Mouse (Mus musculus) layer of hippocampus, adult 11-12 months (tissue): Measurements from ENCODE around the gene Dnah3.

Experiments
- DNase-seq: peaks from one replicate; pipeline ENCODE4 v3.0.0; 2022; ENCODE audit warnings: low spot score

Dnah3 gene

DNA sequence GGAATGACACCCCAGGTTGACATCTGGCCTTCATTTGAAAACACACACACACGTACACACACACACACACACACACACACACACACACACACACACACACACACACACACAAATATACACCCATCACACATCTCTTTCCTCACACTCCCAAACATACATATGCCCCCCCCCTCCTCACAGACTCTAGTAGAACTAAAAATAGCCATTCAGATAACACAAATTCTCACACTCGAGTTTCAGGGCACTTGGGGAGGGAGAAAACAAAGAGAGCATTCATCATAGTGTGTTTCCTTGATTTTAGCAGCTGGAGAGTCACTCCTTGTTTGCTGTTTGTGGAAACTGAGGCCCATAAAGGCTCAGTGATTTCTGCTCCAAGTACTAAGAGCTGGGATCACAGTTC, 41.1 kb downstream of the Dnah3 start:
- DNase-seq, result no peak

DNA sequence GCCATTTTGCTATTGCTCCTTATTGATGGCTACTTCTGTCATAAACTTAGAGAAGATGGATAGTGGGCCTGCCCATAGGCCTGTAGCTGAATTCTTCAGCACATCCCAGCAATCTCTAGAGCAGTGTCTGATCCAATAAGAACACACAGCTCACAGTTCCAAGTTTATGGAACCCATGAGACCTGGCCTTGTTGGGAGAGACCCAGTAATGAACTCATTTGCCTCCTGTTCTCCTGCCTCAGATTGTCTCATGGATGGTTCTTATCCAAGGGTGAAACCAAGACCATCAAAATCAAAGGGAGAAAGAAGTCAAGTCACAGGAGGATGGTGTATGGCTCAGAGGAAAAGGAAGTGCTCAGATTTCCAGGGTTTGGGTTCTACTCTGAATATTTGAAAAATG, 44.6 kb downstream of the Dnah3 start:
- no peak for DNase-seq

DNA sequence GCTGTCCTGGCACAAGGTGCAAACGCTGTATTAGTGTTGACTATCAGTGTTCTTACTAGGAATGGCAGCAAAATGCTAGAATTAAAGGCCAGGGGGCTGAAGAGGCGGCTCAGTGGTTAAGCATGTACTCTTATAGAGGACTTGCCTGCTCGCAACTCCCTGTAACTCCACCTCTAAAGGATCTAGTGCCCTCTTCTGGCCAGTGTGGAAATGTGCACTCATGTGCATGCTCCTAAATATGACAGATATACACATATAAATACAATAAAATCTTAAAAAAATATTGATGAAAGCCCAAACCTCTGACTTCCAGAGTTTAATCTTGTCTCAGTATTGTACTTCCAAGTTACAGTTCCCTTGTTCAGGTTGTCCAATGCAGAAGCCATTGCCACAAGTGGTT, 51.1 kb downstream of the Dnah3 start:
- DNase-seq, result no peak

DNA sequence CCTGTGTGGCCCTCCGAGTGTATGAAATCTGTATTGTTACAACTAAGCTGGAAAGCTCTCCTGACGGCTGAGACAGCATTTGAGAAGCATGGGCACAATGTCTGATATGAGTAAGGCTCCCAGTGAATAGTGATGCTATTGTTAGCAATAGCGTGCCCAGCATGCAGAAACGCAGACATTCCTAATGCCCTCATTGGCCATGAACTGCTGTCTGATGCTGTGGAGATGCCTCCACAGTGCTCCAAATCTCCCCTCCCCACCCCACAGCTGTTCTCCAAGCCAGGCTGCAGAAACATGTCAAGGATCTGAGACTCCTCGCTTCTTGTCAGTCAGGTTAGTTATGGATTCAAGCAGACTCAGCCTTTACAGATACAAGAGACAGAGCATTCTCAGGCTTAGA, 58.7 kb downstream of the Dnah3 start:
- peak; percentile 38 for DNase-seq

DNA sequence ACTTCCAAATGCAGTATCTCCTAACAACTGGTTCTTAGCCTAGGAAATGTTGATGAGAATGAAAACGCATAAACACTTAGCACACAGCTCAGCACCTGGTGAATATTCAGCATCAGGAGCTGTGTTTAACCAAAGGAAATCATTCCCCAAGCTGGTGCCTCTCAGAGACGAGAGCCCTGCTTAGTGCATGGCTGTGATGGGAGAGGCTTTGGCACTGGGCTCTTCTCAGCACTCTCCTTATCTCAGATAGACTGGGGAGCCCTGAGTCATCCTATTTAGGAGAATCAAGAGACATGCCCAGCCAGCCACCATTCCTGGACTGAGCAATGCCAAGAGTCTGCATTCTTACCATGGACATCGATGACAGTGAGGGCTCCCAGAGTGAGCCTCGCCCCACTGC, 60.1 kb downstream of the Dnah3 start:
- DNase-seq, result no peak

DNA sequence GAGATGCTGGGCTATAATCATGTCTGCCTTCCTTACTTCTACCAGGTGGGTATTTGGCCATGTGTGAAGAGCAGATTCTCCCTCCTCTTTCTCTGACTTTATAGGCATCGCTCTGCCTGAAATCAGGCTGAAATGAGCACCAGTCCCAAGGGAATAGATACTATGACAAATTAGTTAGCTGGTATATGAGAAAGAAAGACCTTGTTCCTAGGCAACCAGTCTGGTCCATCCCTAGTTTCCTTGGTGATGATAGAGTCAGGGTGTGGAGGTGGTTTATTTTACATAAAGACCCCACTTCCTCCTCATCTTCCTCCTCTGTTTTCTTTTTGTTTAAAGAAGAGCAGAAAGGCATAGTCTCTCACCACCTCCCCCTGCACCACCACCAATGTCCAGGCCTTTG, 60.5 kb downstream of the Dnah3 start:
- peak; percentile 7 for DNase-seq

DNA sequence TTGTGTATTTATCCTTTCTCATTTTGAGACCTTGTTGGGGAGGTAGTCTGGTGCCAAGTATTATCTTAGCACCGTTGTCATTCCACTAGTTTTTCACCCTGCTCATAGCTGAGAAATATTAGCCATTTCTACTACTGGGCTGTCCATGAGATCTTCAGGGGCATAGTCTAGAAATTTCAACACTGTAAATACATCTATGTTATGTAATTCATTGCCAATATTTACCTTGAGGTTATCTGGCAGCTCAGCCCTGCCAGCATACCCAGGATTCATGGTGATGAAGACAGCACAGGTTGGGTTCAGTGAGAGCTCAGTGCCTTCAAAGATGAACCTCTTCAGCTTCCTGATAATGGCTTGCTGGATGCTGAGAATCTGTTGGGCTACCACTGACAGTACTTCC, 66.4 kb downstream of the Dnah3 start:
- no peak for DNase-seq

DNA sequence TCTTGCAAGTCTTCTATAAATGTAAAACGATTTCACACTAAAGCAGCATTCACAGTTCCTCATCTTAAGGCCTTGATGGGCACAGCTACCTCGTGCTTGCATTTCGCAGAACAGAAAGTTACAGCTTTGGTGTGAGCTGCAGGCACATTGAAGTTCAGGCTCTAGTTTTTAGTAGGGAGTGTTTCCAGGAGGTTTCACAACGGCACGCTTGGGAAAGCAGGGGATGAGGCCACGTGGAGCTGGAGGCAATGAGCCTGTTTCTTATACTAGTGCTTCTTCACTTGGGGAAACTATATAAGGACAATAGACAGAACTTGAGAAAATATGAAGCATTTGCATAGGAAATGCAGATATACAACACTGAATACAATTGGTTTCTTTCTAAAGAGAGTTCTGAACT, 98.0 kb downstream of the Dnah3 start:
- no peak for DNase-seq

DNA sequence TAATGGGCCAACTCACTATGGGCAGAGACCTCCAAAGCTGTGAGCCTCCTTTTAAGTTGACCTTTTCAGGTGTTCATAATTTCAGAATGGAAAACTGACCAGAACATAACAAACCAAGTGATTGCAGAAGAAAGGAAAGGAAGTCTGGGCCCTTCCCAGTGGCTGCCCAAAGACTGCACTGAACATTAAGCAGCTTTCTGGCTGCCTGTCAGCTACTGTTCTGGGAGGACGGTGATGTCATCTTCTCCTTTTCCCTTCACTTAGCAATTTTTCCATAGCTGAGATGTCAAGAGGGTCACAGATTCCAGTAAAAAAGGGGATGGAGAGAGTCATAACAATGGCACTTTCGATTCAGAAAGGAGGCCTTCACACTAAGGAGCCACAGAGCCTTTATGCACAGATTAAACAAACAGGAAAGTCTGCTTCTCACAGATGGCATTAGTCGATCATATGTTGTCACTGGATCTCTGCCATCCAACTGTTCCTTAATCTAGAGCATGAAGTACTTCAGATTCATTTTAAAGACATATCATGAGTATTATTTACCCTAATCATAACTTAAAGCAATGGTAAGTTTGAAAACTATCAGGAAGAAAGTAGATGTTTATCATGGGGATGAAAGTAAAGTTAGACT, 109.7 kb downstream of the Dnah3 start:
- DNase-seq, result peak; percentile 56

DNA sequence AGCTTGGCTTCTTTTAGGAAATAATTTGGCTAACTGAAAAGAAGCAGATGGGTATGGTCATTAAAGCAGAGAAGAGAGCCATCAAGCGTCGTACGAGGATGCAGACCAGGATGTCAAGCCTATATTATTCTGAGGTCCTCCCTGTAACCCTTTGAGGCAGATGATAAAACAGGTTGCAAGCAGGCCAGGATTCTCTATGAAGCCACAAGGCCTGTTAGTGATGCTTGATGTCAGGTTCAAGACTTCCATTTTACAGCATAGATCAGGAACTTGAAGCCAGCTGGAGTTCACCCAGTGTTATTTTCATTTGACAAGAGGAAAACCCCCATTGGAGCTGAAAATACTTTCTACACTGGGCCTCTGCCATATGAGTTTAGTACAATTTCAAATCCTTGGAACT, 114.9 kb downstream of the Dnah3 start:
- DNase-seq, result no peak

DNA sequence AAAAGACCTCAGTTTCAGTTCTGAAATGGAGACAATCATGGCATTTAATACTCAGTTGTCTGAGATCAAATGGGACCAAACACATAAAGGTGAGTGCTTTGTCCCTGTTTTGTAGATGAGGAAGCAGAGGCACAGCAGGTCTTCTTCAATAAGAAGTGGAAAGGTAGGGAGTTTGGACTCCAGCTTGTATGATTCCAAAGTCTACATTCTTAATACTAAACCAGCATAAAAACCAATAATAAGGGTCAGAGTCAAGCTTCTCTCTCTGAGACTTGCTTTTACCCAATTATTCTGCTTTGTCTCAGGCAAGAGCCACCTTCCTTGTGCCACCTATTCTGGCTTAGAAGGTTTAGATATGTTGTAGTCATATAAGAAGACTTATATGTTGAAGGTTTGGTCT, 116.5 kb downstream of the Dnah3 start:
- DNase-seq, result no peak

DNA sequence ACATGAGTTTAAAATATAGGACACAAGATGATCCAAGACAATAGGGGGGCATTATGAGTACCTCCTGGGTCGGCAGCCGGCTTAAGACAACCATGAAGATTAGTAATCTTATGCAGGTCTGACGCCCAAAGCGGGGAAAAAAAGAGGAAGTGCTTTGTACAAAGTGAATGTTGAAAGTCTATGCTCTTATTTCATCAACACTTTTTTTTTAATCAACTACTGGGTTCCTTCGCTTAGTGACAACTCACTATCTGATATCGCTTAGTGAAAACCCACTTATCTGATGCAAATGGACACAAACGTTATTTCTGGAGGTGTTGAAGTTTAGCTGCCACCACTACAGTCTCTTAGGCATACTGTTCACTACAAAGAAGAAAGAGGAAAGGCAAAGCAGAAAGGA, 117.5 kb downstream of the Dnah3 start:
- DNase-seq, result no peak

DNA sequence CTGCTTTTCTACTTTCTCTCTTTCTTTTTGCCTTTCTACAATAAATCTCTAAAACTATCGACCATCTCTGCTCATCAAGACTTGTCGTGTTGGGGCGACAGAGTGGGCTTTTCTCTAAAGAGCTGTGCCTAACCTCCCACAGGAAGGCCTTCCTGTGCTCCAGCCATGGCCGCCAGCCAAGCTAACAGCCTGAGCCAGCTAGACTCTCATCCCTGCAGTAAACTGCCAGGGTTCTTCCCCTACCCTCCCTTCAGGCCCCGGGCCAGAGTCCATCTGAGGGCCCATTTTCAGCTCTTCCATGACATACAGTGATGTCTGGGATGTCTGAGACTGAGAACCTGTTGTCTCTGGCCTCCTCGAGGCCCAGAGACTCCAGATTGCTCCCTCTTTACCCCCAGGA, 118.8 kb downstream of the Dnah3 start:
- DNase-seq, result no peak

DNA sequence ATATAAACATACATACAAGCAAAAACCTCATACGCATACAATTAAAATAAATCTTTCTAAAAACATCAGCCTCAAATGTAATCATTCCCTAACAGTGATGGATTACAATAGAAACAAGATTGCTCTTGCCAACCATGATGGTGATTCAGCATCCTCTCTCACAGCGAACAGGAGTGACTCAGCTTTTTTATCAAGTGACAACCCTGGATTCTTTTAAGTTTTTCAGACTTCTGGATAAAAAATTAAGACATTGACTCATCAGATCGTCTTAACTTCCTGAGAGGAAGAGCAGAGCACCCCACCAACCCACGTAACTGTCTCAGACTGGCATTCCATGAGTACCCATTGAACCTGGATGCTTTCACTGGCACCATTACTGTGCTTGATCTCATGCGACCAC, 120.9 kb downstream of the Dnah3 start:
- no peak for DNase-seq

DNA sequence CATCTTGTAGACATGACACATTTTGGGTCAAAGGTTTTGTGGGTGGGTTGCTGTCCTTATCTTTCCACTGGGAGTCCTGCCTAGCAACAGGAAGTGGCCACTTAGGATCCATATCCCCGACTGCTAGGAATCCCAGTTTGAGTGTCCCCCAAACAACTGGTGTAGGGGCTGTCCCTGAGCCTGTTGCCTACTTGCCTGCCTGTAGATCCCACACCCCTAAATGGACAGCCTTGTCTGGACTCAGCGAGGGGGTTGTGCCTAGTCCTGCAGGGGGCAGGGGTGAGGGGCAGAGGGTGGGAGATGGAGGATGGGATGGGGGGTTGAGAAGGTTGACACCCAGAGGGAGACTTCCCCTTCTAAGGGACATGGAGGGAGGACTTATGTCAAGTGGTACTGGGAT, 125.8 kb downstream of the Dnah3 start:
- DNase-seq, result no peak

DNA sequence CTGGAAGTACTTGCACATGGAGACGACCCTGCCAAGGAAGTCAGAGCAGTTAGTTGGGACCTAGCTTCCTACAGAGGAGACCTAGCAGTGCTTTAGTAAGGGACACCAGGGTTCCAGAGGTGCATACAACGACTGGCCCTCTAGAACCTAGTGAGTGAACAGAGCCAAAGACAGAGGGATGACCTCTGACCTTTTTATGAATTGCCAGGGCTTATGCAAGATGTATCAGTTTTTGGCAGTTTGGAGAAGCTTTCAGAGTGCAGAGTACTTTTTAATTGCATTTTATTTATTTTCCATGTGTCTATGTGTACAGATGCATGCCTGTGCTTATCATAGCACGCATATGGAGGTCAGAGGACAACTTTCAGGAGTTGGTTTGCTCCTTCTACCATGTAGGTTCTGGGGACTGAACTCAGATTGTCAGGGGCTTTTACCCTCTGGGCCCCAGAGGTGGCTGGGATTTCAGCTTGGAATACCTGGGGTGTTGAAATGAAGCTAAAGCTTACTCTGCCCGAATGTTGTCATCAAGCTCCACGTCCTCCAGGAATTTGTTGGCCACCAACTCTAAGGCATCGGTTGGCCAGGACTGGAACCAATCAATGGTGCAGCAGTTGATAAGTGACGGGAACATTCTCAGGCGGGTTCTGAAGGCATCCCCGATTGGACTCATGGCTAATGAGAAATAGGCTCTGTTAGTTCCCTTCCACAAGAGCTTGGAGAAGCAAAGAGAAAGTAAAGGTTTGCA, 129.3 kb downstream of the Dnah3 start:
- DNase-seq, result no peak

DNA sequence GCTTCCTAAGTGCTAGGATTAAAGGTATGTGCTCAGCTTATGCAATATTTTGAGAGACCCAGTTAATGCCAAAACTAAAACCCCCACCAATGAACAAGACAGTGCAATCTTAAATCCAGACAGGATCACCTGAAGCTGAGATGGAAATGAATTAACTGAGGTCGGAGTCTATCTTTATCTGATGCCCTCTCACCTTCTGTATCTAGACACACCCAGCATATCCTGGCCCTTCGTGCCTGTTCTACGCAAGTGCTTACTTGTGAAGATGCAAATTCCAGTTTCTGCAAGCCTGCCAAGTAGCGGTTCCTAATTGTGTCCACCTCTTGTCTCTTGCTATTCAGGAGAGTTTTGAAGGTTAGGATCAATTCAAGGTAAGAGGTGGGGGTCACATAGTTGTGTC, 129.9 kb downstream of the Dnah3 start:
- DNase-seq, result no peak

DNA sequence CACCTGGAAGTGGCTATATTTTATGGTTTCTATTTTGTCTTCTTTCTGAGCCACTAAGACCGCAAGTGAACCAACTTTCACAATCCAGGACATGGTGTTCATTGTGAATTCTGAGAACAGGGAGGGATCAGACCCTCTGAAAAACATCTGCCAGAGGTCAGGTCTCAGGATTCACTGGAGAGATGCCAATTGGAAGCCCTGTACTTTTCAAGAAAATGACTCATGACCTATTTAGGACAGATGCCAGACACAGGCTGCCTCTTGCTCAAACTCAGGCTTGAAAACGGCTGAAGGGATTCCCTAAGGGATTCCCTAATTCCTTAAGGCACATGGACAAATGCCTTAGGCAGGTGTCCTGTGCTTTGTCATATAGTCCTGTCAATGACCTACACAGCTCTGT, 134.0 kb downstream of the Dnah3 start:
- no peak for DNase-seq

DNA sequence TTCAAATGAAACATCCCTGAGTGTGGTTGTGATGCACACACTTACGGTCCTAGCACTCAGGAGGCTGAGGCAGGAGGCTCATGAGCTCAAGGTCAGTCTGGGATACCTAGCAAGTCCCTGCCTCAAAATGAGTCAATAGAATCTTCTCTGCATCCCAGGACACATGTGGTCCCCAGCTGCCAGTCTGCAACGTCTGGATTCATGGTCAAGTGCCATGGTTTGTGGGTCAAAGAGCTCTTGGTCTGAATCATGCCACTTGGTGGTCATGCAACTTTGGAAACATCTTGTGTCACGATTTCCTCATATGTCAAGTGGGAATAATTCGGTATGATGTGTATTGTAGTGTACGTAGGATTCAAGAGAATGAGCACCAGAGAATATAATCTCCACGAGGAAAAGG, 134.5 kb downstream of the Dnah3 start:
- DNase-seq, result no peak

DNA sequence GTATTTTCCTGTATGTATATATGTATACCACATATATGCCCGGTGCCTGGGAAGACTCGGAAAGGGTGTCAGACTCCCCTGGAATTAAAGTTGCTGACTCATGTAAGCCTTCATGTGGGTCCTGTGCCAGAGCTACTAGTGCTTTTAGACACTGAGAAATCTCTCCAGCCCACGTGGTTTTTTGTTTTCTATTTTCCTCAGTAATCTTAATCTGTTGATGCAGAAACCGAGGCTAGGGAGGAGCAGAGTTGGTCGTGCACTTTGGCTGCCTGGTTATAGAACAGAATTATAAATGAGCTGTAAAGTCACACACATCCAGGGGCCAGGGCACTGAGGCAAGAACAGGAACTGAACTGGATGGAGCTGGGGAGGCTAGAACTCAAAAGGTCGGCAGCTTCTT, 135.1 kb downstream of the Dnah3 start:
- no peak for DNase-seq

DNA sequence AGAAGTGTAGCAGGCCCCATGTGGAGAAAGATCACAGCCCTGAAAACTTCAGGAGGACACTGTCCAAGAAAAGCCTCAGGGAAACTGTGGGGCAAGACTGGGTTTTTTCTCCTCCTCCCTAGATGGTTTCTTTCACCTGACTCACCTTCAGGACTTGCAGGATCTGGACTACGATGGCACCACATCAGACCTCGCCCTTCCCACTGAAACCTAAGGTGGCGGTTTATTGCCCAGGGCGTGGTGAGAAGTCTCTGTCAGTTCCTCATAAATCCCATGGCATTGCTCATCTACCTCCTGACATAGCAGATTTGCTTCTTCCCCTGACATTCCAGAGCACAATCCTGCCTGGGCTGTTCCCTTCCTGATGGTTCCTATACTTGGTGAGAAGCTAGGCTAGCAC, 135.6 kb downstream of the Dnah3 start:
- DNase-seq, result no peak

DNA sequence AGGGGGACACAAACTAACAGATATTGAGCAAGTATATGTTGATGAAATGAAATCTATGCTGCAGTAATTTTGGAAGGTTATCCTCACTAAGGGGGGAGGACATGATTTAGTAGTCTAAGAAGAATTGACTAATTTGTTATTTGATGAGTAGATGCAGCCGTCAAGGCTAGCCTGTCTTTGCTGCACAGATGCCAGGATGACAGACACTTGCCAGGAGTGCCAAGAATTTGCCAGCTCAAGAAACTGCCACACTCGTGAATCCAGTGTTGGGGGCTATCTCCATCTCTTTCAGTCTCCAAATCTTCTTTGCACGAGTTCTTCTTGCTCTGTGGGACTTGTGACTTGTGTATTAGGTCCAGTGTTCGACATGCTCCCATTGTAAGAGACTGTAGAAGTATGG, 136.0 kb downstream of the Dnah3 start:
- DNase-seq, result no peak

DNA sequence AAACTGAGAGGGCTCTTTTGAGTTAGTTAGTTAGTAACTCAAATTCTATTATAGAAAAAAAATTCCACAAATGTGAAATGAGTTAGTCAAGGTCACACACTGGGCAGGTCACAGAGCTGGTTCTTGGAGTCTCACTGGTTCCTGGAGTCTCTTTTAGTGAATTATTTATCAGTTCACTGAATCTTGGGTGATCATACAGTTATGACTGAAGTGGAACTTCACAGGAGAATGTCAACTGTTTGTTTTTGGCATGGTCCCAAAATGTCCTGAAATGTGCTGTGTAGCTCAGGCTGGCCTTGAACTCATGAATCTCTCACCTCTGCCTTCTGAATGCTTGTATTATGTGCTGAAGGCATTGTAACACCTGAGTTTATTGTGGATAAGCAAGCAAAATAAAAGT, 137.7 kb downstream of the Dnah3 start:
- DNase-seq, result no peak

DNA sequence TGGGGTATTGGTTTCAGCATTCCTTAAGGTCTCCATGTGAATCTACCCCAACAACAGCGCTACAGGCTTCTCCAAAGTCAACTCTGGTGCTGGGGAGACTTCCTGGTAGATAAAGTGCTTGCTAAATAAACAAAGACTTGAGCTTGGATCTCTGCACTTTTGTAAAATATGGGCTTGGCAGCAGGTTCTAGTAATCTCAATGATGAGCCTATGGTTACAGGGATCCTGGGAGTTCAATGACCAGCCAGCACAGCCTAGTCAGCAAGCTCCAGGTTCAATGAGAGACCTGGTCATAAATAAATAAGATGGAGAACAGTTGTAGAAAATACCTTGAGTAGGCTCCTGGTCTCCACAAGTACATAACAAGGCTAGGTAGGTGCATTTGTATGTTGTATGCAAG, 141.0 kb downstream of the Dnah3 start:
- no peak for DNase-seq
